29 mouse cellular contexts compared by ENCODE assay signal in the genomic region with DNA sequence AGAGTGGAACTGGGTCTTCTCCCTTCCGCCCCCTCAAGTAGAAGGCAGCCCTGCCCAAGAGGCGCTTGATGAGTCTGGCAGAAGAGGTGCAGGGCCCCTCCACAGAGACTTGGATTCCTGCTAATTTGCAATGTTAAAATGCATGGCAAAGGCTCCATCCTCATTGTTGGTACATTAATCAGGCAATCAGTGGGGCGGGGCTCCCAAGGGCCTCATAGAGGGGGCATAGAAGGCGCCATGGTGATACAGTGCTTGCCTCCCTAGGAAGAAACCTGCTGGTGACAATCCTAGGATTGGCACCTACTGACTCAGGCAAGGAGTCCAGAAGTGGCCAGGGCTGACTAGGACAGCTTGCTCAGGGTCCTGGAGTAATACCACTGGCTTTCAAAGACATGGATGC.
DNase-seq lines count a peak whose midpoint lies in the region; ATAC-seq and TF ChIP-seq lines count a peak whose summit lies in the region.
"Had no signal": no experiment of that assay in that cellular context is flagged by ENCODE, and none has a peak within 500 bp of the region (broad histone marks: within the 10 kb centered on the region; RNA-seq: fewer than 3 reads in every experiment).

No protein-coding gene starts in this region.

- intact Hi-C loops in heart, postnatal 10 days (cut with DNase I) = no loop called here
- intact Hi-C loops in left cerebral cortex, adult 2 months (cut with DNase I) = no loop called here
- intact Hi-C loops in left cerebral cortex, postnatal 36 days (cut with DNase I) = no loop called here

- H3K27me3 ChIP-seq in forebrain, embryonic 10.5 days (ENCODE audit: poor library complexity, severe bottlenecking) = peaks cover 69% of the 10 kb centered on the region
- H3K27me3 ChIP-seq in forebrain, embryonic 12.5 days = peaks cover 23% of the 10 kb centered on the region
- H3K27me3 ChIP-seq in heart, embryonic 14.5 days (ENCODE audit: control insufficient read depth, insufficient read depth, low read length) = no peaks in the 10 kb centered on the region
- H3K27me3 ChIP-seq: embryonic facial prominence, embryonic 15.5 days; heart, embryonic 13.5 days; lung, embryonic 15.5 days had no signal

- DNase-seq in forebrain, embryonic 10.5 days (ENCODE audit: extremely low spot score, low spot score) = no peak
- DNase-seq in heart, postnatal 10 days = no peak
- no peak for DNase-seq in left cerebral cortex, adult 2 months (ENCODE audit: extremely low spot score in 1 of 2, low spot score in 2 of 2)
- DNase-seq in left cerebral cortex, postnatal 36 days (ENCODE audit: low spot score in 2 of 2) = no peak
- peak; percentile 67 for DNase-seq in brain, embryonic 14.5 days (ENCODE audit: low read depth)
- DNase-seq in adrenal gland, postnatal 14 days = no peak
- DNase-seq: cerebellum, adult 11-12 months; gastrocnemius, postnatal 25 days; heart, adult 11 months; heart, postnatal 36 days; kidney, adult 18-20 months; right cerebral cortex, postnatal 25 days; thymus, adult 18-20 months; thymus, postnatal 25 days had no signal

- no peak overlapping the region for H3K4me3 ChIP-seq in forebrain, embryonic 10.5 days
- no peak overlapping the region for H3K4me3 ChIP-seq in forebrain, embryonic 12.5 days (replicated peaks)
- no peak overlapping the region for H3K4me3 ChIP-seq in heart, embryonic 14.5 days (ENCODE audit: control insufficient read depth in 1 of 2, insufficient read depth in 1 of 2, low read depth in 1 of 2, low read length in 2 of 2)
- H3K4me3 ChIP-seq in left cerebral cortex, adult 2 months = no peak overlapping the region
- H3K4me3 ChIP-seq: embryonic facial prominence, embryonic 10.5 days; embryonic facial prominence, embryonic 15.5 days; heart, embryonic 13.5 days; limb, embryonic 13.5 days; lung, embryonic 15.5 days; myocyte had no signal

- 88% methylated on average over 4 of the region's 4 CpGs for WGBS in forebrain, embryonic 10.5 days
- whole genome bisulfite sequencing in forebrain, embryonic 12.5 days = 67% methylated on average over 4 of the region's 4 CpGs
- WGBS in heart, embryonic 14.5 days = 83% methylated on average over 4 of the region's 4 CpGs

- no peak overlapping the region; the same call in 1 of the 2 replicates for H3K9ac ChIP-seq in forebrain, embryonic 12.5 days
- H3K9ac ChIP-seq in heart, embryonic 14.5 days (ENCODE audit: low read length) = 0 out of 2 replicates have a peak overlapping the region, but pooled peaks have one; percentile 41
- H3K9ac ChIP-seq: embryonic facial prominence, embryonic 15.5 days; limb, embryonic 13.5 days; lung, embryonic 15.5 days had no signal

- TF ChIP-seq POLR2A in brain, embryonic 14.5 days (IDR thresholded peaks at IDR 0.05; ENCODE audit: borderline replicate concordance, extremely low read depth, insufficient read depth, insufficient read length, poor library complexity, severe bottlenecking) = no peak

- H3K4me2 ChIP-seq in forebrain, embryonic 12.5 days = no peak overlapping the region
- no peak overlapping the region for H3K4me2 ChIP-seq in heart, embryonic 14.5 days (ENCODE audit: low read length)
- H3K4me2 ChIP-seq: embryonic facial prominence, embryonic 15.5 days; heart, embryonic 13.5 days; limb, embryonic 13.5 days; liver, embryonic 11.5 days; lung, embryonic 15.5 days; midbrain, embryonic 11.5 days had no signal

- H3K4me1 ChIP-seq in forebrain, embryonic 10.5 days = peaks cover 65% of the 10 kb centered on the region
- H3K4me1 ChIP-seq in forebrain, embryonic 12.5 days = peaks cover 36% of the 10 kb centered on the region
- H3K4me1 ChIP-seq in heart, embryonic 14.5 days (ENCODE audit: control insufficient read depth in 2 of 2, insufficient read depth in 2 of 2, low read length in 2 of 2) = peaks cover 24 to 36% of the 10 kb centered on the region in 2 experiments

- TF ChIP-seq CTCF in left cerebral cortex, adult 2 months (IDR thresholded peaks at IDR 0.05) = no peak
- no peak for TF ChIP-seq CTCF in brain, embryonic 14.5 days (IDR thresholded peaks at IDR 0.05; ENCODE audit: borderline replicate concordance, extremely low read depth, insufficient read depth, insufficient read length)

- no peaks in the 10 kb centered on the region for H3K36me3 ChIP-seq in forebrain, embryonic 10.5 days (replicated peaks)
- no peaks in the 10 kb centered on the region for H3K36me3 ChIP-seq in forebrain, embryonic 12.5 days (replicated peaks)
- peaks cover 13% of the 10 kb centered on the region for H3K36me3 ChIP-seq in heart, embryonic 14.5 days (ENCODE audit: control insufficient read depth, insufficient read depth, low read length)
- H3K36me3 ChIP-seq: embryonic facial prominence, embryonic 10.5 days; embryonic facial prominence, embryonic 15.5 days; G1E; limb, embryonic 13.5 days; lung, embryonic 15.5 days had no signal

- no peak for ATAC-seq in forebrain, embryonic 12.5 days (ENCODE audit: low FRiP score)
- no peak for ATAC-seq in heart, embryonic 14.5 days (ENCODE audit: insufficient number of reproducible peaks, insufficient read depth, low FRiP score, low read depth)
- ATAC-seq: hindbrain, embryonic 16.5 days; midbrain, embryonic 16.5 days had no signal

- H3K9me3 ChIP-seq in forebrain, embryonic 10.5 days = no peaks in the 10 kb centered on the region
- H3K9me3 ChIP-seq in forebrain, embryonic 12.5 days = no peaks in the 10 kb centered on the region
- H3K9me3 ChIP-seq in heart, embryonic 14.5 days (ENCODE audit: control insufficient read depth, low read length) = no peaks in the 10 kb centered on the region
- H3K9me3 ChIP-seq: embryonic facial prominence, embryonic 10.5 days; embryonic facial prominence, embryonic 15.5 days; G1E; heart, embryonic 13.5 days; limb, embryonic 13.5 days; lung, embryonic 15.5 days had no signal

- H3K27ac ChIP-seq in forebrain, embryonic 10.5 days = 0 out of 2 replicates have a peak overlapping the region, but pooled peaks have one; percentile 17
- no peak overlapping the region for H3K27ac ChIP-seq in forebrain, embryonic 12.5 days
- H3K27ac ChIP-seq in heart, embryonic 14.5 days (replicated peaks in 1 of 2; ENCODE audit: control insufficient read depth in 1 of 2, insufficient read depth in 1 of 2, low read depth in 2 of 2, low read length in 2 of 2) = no peak overlapping the region
- H3K27ac ChIP-seq in left cerebral cortex, adult 2 months = peak overlapping the region; percentile 71; the same call in 1 of the 2 replicates
- H3K27ac ChIP-seq: embryonic facial prominence, embryonic 15.5 days; kidney, postnatal 0 days; limb, embryonic 13.5 days; lung, embryonic 15.5 days; stomach, postnatal 0 days had no signal

Comparison
In these comparisons a context has a peak if more than half of its experiments do, and no peak if none do; other contexts are left out.
1. H3K27ac ChIP-seq: peak in forebrain, embryonic 10.5 days (single experiment) and left cerebral cortex, adult 2 months (single experiment); none in forebrain, embryonic 12.5 days (single experiment) and heart, embryonic 14.5 days (0 of 2).